Mouse (Mus musculus) small intestine, adult 2 months (tissue): ENCODE data around the gene Ntf3.

Experiments
- CTCF ChIP-seq: fragments of 200-500 bp; IDR thresholded peaks from 2 replicates; pipeline ENCODE4 v1.5.1; 2012; ENCODE audit warnings: low read depth, mild to moderate bottlenecking, control low read depth, inconsistent platforms, low read length, moderate library complexity, mixed read lengths; ENCODE audit not compliant: insufficient replicate concordance, insufficient read length; ENCODE audit errors: extremely low read depth
- POLR2A ChIP-seq: fragments of 200-500 bp; IDR thresholded peaks from 2 replicates; pipeline ENCODE4 v1.6.1; 2012; ENCODE audit warnings: low read depth, mild to moderate bottlenecking, control low read depth, inconsistent platforms, low read length, moderate library complexity

- TF ChIP-seq CTCF (no peak), POLR2A (no peak)
Observed at GRCm38 (mm10) chr6:126203366-126203765, 36.7 kb upstream of the Ntf3 start.
